Mouse (Mus musculus) kidney, adult 11 months (tissue): ENCODE measurements at regions not wholly inside any gene's neighbourhood (a gene's known extent, or its start where the extent isn't known, plus 50 kb on each side); places are given as distances from the start of the nearest gene placed in this dataset.

Experiments
- DNase-seq: peaks from one replicate; pipeline ENCODE4 v3.0.0; 2022

DNA sequence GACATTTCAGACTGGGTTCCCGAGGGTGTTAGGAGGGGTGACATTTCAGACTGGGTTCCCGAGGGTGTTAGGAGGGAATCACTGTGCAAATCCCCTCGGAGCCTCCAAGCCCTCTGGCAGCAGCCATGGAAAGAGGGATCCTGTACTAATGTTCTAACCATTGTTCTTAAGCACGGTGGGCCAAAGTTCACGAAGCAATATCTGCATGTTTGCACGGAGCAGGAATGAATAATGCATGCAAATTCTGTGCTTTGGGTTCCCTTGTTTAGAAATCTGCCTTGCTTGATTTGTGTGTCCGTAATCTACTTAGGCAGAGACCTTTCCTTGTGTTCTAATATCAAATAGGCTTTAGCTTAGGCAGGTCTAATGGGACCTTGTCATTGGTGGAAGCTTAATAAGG lies 55.9 kb upstream of the Zfp280d start:
- no peak for DNase-seq

DNA sequence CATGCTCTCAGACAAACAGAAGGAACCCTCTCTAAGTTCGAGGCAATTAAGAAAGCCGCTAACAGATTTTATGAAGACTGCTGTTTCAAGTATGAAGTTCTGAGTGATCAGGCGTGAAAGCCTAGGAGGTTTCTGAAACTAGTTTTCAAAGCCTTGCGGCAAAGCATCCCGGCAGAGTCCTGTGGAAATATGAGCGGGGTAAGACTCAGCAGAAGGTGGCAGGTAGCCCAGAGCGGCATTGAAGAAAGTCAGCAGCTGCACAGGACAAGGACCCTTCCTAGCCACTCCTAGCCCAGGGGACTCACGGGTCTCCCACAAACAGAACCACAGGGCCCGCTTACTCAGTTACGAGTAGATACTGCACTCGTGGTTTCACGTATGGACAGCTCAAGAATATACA lies 54.8 kb upstream of the Zfp280d start:
- DNase-seq: no peak

DNA sequence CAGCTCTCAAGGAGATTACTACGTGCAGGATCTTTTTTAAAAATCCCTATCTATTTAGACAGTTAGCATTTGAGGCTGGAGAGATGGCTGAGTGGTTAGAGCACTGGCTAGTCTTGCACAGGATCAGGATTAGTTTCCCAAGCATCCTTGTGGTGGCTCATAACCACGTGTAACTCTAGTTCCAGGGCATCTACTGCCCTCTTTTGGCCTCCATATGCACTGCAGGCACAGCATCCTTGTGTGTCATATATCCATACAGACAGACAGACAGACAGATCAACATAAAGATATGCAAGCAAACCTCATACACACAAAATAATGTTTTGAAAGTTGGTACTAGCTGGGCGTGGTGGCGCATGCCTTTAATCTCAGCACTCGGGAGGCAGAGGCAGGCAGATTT lies 53.3 kb upstream of the Zfp280d start:
- no peak for DNase-seq
